ENCODE assay signal across 8 mouse cellular contexts in the genomic region with DNA sequence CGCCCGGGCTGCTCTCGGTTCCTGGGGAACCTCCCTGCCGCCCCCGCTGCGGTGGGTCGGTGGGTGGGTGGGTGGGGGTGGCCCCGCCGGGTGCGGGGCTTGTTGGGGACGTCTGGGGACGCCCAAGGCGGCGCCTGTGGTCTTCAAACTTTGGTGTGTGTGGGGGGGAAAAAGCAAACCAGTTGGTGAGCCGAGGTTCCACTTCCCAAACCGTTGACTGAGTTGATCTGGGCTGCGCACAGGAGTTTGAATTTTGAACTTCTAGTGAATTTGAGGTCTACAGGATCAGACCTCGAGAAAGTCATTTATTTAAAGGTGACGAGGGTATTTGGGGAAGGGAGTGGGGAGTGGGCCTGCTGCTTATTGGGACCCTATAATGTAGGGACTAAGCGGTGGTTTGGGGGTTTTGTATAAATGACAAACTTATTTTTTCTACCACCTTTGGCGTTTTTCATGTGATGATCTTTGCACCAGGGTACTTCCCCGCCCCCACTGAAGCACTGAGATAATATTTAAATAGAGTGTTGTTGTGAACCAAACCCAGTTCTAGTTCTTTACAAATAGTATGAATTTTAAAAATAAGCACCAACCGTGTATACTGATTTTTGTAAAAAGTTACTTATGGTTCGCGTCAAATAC. TPM values are rescaled to one million over a fixed set of nuclear protein-coding genes. Genes with fewer than 3 reads are reported as not detected.
DNase-seq lines count a peak whose midpoint lies in the region; ATAC-seq lines count a peak whose summit lies in the region.

No protein-coding gene starts in this region.

- peak overlapping the region; percentile 93 for H3K4me3 ChIP-seq in heart, embryonic 15.5 days
- H3K4me3 ChIP-seq in hindbrain, embryonic 15.5 days = peak overlapping the region; percentile 90
- peak overlapping the region; percentile 85 for H3K4me3 ChIP-seq in midbrain, embryonic 12.5 days

- H3K4me1 ChIP-seq in heart, embryonic 15.5 days (replicated peaks) = peaks cover 17% of the 10 kb centered on the region
- H3K4me1 ChIP-seq in hindbrain, embryonic 15.5 days (replicated peaks) = peaks cover 23% of the 10 kb centered on the region
- H3K4me1 ChIP-seq in midbrain, embryonic 12.5 days = peaks cover 17% of the 10 kb centered on the region

- 15% methylated on average over 25 of the region's 25 CpGs for WGBS in heart, embryonic 15.5 days
- WGBS in hindbrain, embryonic 15.5 days = 17% methylated on average over 25 of the region's 25 CpGs
- WGBS in midbrain, embryonic 12.5 days = 19% methylated on average over 23 of the region's 25 CpGs

- no peaks in the 10 kb centered on the region for H3K27me3 ChIP-seq in heart, embryonic 15.5 days
- no peaks in the 10 kb centered on the region for H3K27me3 ChIP-seq in hindbrain, embryonic 15.5 days
- no peaks in the 10 kb centered on the region for H3K27me3 ChIP-seq in midbrain, embryonic 12.5 days

- peak overlapping the region; percentile 91 for H3K4me2 ChIP-seq in heart, embryonic 15.5 days
- peak overlapping the region; percentile 79 for H3K4me2 ChIP-seq in hindbrain, embryonic 15.5 days
- H3K4me2 ChIP-seq in midbrain, embryonic 12.5 days (replicated peaks) = peak overlapping the region; percentile 84

- no peak; the same call in 1 of the 2 replicates for ATAC-seq in heart, embryonic 15.5 days (replicated peaks; ENCODE audit: insufficient number of reproducible peaks, insufficient read depth, low FRiP score, low read depth)
- ATAC-seq in hindbrain, embryonic 15.5 days (ENCODE audit: low FRiP score, low read depth) = no peak
- no peak for ATAC-seq in midbrain, embryonic 12.5 days (ENCODE audit: low FRiP score, low read depth)

- H3K27ac ChIP-seq in heart, embryonic 15.5 days = peak overlapping the region; percentile 96
- peak overlapping the region; percentile 87 for H3K27ac ChIP-seq in hindbrain, embryonic 15.5 days (replicated peaks)
- peak overlapping the region; percentile 79 for H3K27ac ChIP-seq in midbrain, embryonic 12.5 days (replicated peaks)

- H3K9me3 ChIP-seq in heart, embryonic 15.5 days (replicated peaks) = no peaks in the 10 kb centered on the region
- 0 out of 2 replicates have a peak, but pooled peaks cover 2% of the 10 kb centered on the region for H3K9me3 ChIP-seq in hindbrain, embryonic 15.5 days
- H3K9me3 ChIP-seq in midbrain, embryonic 12.5 days = no peaks in the 10 kb centered on the region

- no peak for DNase-seq in heart, postnatal 14 days
- DNase-seq in MN1 (ENCODE audit: low spot score) = peak; percentile 27
- no peak for DNase-seq in cerebellum, postnatal 4 days (ENCODE audit: low spot score in 2 of 2)
- DNase-seq in retina, embryonic 14.5 days (ENCODE audit: low spot score) = no peak
- no peak for DNase-seq in layer of hippocampus, postnatal 25 days (ENCODE audit: extremely low spot score in 1 of 2, low spot score in 1 of 2)

- H3K9ac ChIP-seq in heart, embryonic 15.5 days = peak overlapping the region; percentile 86
- H3K9ac ChIP-seq in hindbrain, embryonic 15.5 days = peak overlapping the region; percentile 78
- peak overlapping the region; percentile 92 for H3K9ac ChIP-seq in midbrain, embryonic 12.5 days (replicated peaks)

- intact Hi-C loops in heart, postnatal 14 days (cut with DNase I) = loop anchor here (2.0 kb wide), 1 partner anchor 75 kb away; the partner anchor contains the start of gene Scamp1

- no peaks in the 10 kb centered on the region for H3K36me3 ChIP-seq in heart, embryonic 15.5 days
- H3K36me3 ChIP-seq in hindbrain, embryonic 15.5 days = no peaks in the 10 kb centered on the region
- no peaks in the 10 kb centered on the region for H3K36me3 ChIP-seq in midbrain, embryonic 12.5 days

RNA-seq across cellular contexts. Expression of gene Ap3b1, which starts 0.6 kb away (rescaled TPM):
- polyA plus RNA-seq in heart, embryonic 15.5 days (2015; fragmentation: Nextera tagmentation; extraction: Ambion mirVana) = 29.1 and 33.0 TPM in 2 replicates
- 10 to 100 TPM; 24.7 to 26.1 TPM for total RNA-seq in heart, postnatal 14 days (2021)
- polyA plus RNA-seq in hindbrain, embryonic 15.5 days (2015; fragmentation: Nextera tagmentation; extraction: Ambion mirVana) = 27.5 and 29.5 TPM in 2 replicates
- 36.0 and 39.8 TPM in 2 replicates for polyA plus RNA-seq in midbrain, embryonic 12.5 days (2016; fragmentation: Nextera tagmentation; extraction: Ambion mirVana)
- 10 to 100 TPM; 51.4 to 57.4 TPM for total RNA-seq in layer of hippocampus, postnatal 25 days (2021)
